Mouse (Mus musculus) thymus, adult 18-20 months (tissue): ENCODE data around the gene Eif4e.

Experiments
- DNase-seq, 2 experiments: peaks; one replicate each; pipeline ENCODE4 v3.0.0; 2022; ENCODE audit warnings: mixed read lengths in 2 of 2

Gene Eif4e

DNA sequence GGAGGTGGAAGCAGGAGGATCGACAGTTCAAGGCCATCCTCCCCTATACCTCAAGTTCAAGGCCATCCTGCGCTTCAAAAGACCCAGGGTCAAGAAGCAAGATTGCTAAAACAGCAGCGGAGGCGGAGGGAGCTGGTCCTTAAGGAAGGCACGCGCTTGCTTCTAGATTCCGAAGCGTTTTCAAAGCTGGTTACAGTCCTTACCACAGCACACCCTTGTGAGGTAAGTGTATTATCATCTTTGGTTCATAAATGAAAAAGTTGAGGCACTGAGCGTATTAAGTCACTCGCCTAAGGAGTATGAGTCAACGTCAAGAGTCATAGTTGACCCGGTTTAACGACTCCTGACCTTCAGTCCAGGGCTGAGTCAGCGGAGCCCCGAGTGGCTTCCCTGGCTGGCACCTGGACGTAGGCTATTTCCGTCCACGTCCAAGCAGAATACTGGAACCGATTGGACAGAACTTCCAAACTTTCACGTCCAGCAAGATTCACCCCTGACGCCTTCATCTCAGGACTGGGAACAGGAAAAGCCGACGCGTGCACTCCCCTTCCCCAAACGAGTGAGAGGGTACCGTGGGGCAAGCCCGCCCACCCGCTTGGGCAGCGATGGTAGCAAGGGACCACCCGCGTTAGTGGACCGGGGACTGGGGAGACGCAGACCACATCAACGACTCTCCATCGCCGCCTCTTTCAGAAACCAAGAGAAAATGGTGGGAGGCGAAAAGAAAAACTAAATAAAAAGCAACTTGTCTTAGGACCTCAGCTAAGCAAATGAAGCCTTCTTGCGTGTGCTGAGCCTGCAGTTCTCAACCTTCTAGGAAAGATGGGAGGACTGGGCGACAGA is at the start of gene Eif4e:
Gene Eif4e (plus strand): TSS at position 107 of the 843 bp plus-strand sequence.
- DNase-seq = peak; percentile 39 to 46

- DNase-seq = no peak
Observed at GRCm38 (mm10) chr3:138479489-138479888, 46.5 kb upstream of the Eif4e start.

DNA sequence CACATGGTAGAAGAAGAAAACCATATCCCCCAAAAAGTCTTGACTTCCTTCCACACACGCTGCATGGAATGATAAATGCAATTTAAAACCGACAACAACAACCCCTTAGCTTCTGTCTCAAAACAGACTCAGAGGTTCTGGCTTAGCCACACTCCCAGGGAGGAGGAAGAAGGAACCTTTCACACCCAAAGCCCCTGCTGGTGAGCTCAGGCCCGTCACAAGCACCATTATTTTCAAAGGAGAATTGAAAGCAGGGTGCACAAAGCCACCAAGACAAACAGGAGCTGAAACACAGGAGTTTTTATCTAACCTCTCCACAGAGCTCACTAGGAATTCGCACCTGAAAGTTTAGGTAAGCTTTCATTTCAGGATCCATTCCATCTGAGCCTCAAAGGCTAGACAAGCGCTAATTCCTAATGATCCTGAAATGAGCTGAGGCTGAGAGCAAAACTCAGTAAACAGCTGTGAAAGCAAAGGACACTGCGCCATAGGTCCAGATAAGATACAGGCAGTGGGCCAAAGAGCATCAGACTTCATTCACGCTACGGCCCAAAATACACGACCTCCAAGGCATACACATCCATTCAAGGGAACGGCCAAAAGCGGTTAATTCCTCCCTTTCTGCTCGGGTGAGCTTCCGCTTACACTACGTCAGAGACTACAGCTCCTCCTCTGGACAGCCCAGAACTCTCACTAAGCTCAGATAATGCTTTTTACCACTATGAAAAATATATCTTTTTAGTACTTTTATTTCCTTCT is 44.3 kb upstream of the Eif4e start:
- DNase-seq = no peak

DNA sequence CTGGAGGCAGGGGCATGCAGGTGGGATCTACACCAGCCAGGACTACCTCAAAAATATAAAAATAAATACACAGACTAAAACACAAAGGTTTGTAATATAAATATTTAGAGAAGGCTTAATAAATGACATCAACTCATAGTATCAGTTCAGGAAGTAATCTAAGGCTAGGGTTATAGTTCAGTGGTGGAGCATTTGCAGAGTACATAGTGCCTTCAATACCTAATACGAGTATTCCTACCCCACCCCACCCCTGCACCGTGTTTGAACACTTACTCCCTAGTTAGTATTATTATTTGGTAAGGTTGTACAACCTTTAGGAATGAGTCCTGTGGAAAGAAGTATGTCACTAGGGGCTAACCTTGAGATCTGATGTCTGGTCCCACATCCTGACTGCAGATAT is 42.7 kb upstream of the Eif4e start:
- DNase-seq = no peak

DNA sequence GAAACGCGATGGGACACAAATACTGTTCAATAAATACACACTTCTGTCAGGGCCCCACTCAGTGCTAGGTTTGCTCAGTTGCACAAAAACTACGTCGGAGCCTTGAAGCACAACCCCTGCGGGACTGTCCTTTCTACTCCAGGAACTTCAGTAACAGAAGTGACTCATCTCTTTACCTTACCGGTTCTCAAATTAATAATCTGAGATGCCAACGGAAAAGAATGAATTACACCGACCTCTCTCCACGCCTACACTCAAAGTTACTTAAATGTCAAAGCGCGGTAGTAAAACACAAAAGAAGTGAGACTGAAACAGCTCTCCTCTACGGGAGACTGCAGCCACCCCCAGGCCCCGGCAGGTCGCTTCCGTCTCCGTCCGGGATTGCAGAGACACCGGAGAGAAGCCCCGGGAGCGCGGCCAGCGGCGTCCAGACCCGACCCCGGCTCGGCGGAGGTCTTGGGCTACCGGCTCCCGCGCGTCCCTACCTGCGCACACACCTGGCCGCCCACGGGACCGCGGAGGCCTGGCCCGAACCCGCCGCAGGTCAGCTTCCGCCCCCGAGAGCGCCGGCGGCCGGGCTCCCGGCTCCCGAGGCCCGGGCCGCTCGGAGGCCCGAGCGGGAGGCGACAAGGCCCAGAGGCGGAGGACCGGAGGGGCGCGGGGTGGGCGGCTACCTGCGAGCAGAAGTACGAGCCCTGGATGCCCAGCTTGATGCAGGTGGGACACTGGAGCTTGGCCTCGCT is 37.2 kb upstream of the Eif4e start:
- no peak for DNase-seq

- DNase-seq = peak; percentile 92 to 93
Observed at GRCm38 (mm10) chr3:138489327-138490033, 36.5 kb upstream of the Eif4e start, which contains the start of gene Metap1. TSS of gene Metap1 (minus strand) at chr3:138489515.

- no peak for DNase-seq
Observed at GRCm38 (mm10) chr3:138490034-138490337, 36.0 kb upstream of the Eif4e start.

DNA sequence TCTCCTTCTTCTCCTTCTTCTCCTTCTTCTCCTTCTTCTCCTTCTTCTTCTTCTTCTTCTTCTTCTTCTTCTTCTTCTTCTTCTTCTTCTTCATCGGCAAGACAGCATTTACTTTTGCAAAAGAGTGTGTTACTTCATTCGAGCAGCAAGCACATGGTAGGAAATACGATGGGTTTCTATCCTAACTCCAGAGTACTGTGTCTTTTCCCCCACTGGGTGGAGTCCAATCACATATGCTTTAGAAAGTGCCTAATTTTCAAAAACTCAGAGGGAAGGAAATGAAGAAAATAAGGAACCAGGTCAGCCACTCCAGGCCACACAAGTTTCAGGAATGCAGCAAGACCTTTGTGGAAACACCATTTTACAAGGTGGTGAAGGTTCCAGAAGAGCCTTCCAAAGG is 32.3 kb upstream of the Eif4e start:
- DNase-seq = no peak

GRCm38 (mm10) chr3:138494565-138494964 is 31.4 kb upstream of the Eif4e start:
- DNase-seq = no peak

GRCm38 (mm10) chr3:138495166-138496145 is 30.5 kb upstream of the Eif4e start:
- no peak for DNase-seq

DNA sequence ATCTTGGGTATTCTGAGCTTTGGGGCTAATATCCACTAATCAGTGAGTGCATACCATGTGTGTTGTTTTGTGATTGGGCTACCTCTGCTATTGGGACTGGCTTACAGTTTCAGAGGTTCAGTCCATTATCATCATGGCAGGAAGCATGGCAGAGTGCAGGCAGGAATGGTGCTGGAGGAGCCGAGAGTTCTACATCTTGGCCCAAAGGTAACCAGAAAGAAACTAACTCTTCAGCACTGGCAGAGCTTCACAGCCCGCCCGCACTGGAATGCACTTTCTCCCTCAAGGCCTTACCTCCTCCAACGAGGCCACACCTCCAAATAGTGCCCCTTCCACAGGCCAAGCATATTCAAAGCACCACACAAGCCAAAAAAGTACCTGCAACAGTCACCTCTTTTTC is 27.2 kb upstream of the Eif4e start:
- DNase-seq = no peak

GRCm38 (mm10) chr3:138499854-138500740 is 25.9 kb upstream of the Eif4e start:
- DNase-seq = no peak

DNA sequence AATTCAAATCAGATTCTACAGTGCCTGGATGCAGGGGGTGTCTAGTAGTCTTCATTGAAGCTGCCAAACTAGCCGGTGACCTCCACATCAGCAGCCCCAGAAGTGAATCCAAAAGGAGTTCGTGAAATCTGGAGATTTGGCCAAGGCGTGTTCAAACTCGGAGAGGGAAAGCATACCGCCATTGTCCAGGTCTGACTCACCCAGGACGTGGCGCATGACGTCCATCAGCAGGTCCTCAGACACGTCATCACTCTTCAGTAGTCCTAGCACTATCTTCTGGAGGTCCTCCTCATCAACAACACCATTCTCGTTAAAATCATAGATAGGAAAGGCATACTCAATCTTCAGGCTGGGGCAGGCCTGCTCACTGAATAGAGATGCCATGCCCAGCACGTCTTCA is 22.2 kb upstream of the Eif4e start:
- no peak for DNase-seq

GRCm38 (mm10) chr3:138506749-138507148 is 19.2 kb upstream of the Eif4e start:
- no peak for DNase-seq

GRCm38 (mm10) chr3:138509581-138509980 is 16.4 kb upstream of the Eif4e start:
- no peak for DNase-seq

- DNase-seq = no peak
Observed at GRCm38 (mm10) chr3:138510471-138510870, 15.5 kb upstream of the Eif4e start.

DNA sequence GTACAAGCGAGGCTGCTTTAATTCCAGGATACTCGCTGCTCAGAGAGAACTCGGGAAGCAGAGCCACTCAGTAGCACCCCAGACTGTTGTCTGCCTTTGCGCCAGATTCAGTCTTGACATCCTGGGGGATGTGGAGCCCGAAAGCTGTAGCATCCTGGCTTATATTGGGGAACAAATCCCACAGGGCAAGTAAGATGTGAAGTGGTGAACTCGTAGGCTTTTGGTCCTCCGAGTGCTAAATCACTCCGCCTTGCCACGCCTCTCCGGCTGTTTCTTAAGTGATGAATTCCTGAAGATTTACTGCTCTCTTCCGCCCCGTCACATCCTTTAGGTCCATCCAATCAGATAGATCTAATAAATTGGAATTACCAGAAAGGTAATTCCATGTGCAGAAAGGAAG is 12.7 kb upstream of the Eif4e start:
- no peak for DNase-seq

- DNase-seq = no peak
Observed at GRCm38 (mm10) chr3:138514749-138515148, 11.2 kb upstream of the Eif4e start.

- no peak for DNase-seq
Observed at GRCm38 (mm10) chr3:138515656-138516370, 10.2 kb upstream of the Eif4e start.

DNA sequence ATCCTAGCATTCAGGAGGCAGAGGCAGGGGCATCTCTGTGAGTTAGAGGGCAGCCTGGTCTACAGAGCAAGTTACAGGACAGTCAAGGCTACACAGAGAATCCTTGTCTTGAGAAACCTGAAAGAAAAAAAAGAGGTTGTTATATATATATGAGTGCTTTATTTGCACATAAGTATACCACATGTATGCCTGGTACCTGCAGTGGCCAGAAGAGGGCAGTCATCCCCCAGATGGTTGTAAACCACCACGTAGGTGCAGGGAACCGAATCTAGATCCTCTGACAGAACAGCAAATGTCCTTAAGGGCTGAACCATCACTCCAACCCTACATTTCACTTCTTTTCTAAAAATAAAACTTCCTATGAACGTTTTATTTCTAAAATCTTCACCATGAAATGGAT is 8.1 kb upstream of the Eif4e start:
- no peak for DNase-seq
